Mouse (Mus musculus): ENCODE data around the gene Fam118a. TPM values are rescaled to one million over a fixed set of nuclear protein-coding genes. Genes with fewer than 3 reads are reported as not detected.
"Not testable (repeated sequence)": the region's sequence is repeated elsewhere in the genome, so short reads cannot be mapped to it uniquely, and the experiment has no call there.

Fam118a gene
- polyA plus RNA-seq, 1 experiment from 2014 or later, result 32.6 TPM

DNA sequence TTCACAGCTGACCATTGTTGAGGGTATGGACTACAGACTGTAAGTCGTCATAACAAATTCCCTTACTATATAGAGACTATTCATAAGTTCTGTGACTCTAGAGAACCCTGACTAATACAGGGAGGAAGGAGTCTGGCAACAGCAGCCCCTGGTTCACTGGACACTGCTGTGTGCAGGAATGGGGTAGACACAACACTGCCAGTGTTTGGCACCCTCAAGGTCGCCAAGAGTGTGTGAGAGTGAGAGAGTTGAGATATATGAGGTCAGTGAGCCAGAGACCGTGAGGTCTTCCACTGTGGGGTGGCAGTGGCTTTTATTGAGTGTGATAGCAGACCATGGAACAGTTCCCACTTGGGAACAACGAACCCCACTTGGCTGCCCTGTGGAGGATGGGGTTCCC is 2.6 kb upstream of the Fam118a start:
- Histone ChIP-seq H3K27me3 (replicated peaks; ENCODE audit: control insufficient read depth, insufficient read depth, low read length) (no peaks in the 10 kb centered on the region), H3K4me1 (replicated peaks; ENCODE audit: control insufficient read depth, insufficient read depth, low read length) (no peaks in the 10 kb centered on the region), H3K4me2 (ENCODE audit: low read length) (no peak overlapping the region), H3K27ac (ENCODE audit: low read depth) (no peak overlapping the region), H3K9me3 (ENCODE audit: control insufficient read depth, low read length) (no peaks in the 10 kb centered on the region), H3K9ac (ENCODE audit: low read length) (no peak overlapping the region), H3K4me3 (ENCODE audit: low read depth, low read length) (no peak overlapping the region), H3K36me3 (ENCODE audit: control insufficient read depth, insufficient read depth, low read length) (no peaks in the 10 kb centered on the region)
- no peak for DNase-seq (ENCODE audit: low spot score)
- ATAC-seq (replicated peaks; ENCODE audit: low FRiP score, low TSS enrichment, low read depth), result no peak
- whole genome bisulfite sequencing, result 76% methylated on average over 4 of the region's 4 CpGs

DNA sequence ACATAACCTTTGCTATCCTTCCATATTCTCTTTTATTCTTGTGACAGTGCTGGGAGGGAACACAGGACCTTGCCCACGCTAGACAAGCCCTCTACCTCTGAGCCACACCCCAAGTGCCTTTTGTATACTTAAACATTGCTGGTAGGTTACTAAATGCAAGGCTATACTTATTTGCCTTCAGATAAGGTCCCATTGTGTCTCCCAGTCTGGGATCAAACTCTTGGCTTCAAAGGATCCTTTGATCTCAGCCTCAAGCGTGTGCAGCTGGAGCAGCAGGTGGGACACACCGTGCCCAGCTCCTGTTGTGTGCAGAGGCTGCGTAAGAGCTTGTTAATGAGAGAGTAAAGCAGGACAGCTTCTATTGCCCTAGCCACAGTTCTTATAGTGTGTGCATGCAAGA is 1.0 kb upstream of the Fam118a start:
- no peak overlapping the region for H3K4me2 ChIP-seq (ENCODE audit: low read length)
- H3K36me3 ChIP-seq (ENCODE audit: control insufficient read depth, insufficient read depth, low read length), result no peaks in the 10 kb centered on the region
- ATAC-seq (replicated peaks; ENCODE audit: low FRiP score, low TSS enrichment, low read depth), result 0 out of 2 replicates have a peak, but pooled peaks have one; percentile 51
- H3K4me1 ChIP-seq (replicated peaks; ENCODE audit: control insufficient read depth, insufficient read depth, low read length), result no peaks in the 10 kb centered on the region
- peaks cover 4% of the 10 kb centered on the region; the same call in 1 of the 2 replicates for H3K9me3 ChIP-seq (ENCODE audit: control insufficient read depth, low read length)
- H3K9ac ChIP-seq (ENCODE audit: low read length), result no peak overlapping the region
- H3K4me3 ChIP-seq (ENCODE audit: low read depth, low read length), result no peak overlapping the region
- no peaks in the 10 kb centered on the region for H3K27me3 ChIP-seq (replicated peaks; ENCODE audit: control insufficient read depth, insufficient read depth, low read length)
- no peak overlapping the region for H3K27ac ChIP-seq (ENCODE audit: low read depth)
- 53% methylated on average over 4 of the region's 4 CpGs for WGBS
- no peak for DNase-seq (ENCODE audit: low spot score)

DNA sequence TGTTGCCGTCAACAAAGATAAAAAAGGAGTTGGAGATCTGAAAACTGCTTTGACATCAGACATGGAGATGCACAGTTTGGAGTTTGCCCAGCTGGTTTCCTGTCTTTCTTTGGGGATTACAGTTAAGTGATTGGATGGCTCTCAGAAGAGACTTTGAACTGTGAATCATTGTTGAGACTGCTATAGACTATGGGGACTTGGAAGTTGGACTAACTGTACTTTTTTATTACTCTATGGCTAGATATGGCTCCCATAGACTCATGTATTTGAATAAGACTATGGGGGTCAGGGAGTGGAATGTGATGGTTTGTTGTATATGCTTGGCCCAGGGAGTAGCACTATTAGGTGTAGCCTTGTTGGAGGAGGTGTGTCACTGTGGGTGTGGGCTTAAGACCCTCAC is 1.9 kb downstream of the Fam118a start:
- H3K4me2 ChIP-seq (ENCODE audit: low read length); H3K27ac ChIP-seq (ENCODE audit: low read depth); H3K4me1 ChIP-seq (replicated peaks; ENCODE audit: control insufficient read depth, insufficient read depth, low read length); ATAC-seq (replicated peaks; ENCODE audit: low FRiP score, low TSS enrichment, low read depth); DNase-seq (ENCODE audit: low spot score); H3K9me3 ChIP-seq (ENCODE audit: control insufficient read depth, low read length); H3K36me3 ChIP-seq (ENCODE audit: control insufficient read depth, insufficient read depth, low read length); H3K9ac ChIP-seq (ENCODE audit: low read length); H3K4me3 ChIP-seq (ENCODE audit: low read depth, low read length); H3K27me3 ChIP-seq (replicated peaks; ENCODE audit: control insufficient read depth, insufficient read depth, low read length): not testable (repeated sequence)
- 83% methylated on average over 1 of the region's 1 CpGs for WGBS

DNA sequence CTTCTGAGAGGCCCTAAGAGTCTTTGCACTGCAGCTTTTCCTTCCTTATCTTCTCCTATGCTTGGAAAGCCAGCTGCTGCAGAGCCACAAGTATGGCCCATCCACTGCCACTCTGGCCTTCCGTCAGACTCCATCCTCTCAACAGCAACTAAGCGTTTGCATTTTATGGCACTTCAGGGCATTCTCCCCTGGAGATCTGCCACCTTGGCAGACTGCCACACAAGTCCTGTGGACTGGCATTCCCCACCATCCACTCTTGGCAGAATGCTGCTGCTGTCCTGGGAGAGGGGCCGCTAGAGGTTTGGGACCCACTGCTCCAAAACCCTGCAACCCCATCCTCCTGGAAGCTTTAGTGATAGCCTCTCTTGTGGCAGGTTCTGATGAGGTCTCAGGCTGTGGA is 3.1 kb downstream of the Fam118a start:
- no peak overlapping the region for H3K4me3 ChIP-seq (ENCODE audit: low read depth, low read length)
- WGBS, result 69% methylated on average over 3 of the region's 3 CpGs
- ATAC-seq (replicated peaks; ENCODE audit: low FRiP score, low TSS enrichment, low read depth) (no peak), DNase-seq (ENCODE audit: low spot score) (no peak)
- no peaks in the 10 kb centered on the region for H3K36me3 ChIP-seq (ENCODE audit: control insufficient read depth, insufficient read depth, low read length)
- no peak overlapping the region for H3K9ac ChIP-seq (ENCODE audit: low read length)
- H3K27me3 ChIP-seq (replicated peaks; ENCODE audit: control insufficient read depth, insufficient read depth, low read length), result no peaks in the 10 kb centered on the region
- no peak overlapping the region for H3K4me2 ChIP-seq (ENCODE audit: low read length)
- peaks cover 6% of the 10 kb centered on the region for H3K4me1 ChIP-seq (replicated peaks; ENCODE audit: control insufficient read depth, insufficient read depth, low read length)
- no peak overlapping the region for H3K27ac ChIP-seq (ENCODE audit: low read depth)
- peaks cover 4% of the 10 kb centered on the region; the same call in 1 of the 2 replicates for H3K9me3 ChIP-seq (ENCODE audit: control insufficient read depth, low read length)

DNA sequence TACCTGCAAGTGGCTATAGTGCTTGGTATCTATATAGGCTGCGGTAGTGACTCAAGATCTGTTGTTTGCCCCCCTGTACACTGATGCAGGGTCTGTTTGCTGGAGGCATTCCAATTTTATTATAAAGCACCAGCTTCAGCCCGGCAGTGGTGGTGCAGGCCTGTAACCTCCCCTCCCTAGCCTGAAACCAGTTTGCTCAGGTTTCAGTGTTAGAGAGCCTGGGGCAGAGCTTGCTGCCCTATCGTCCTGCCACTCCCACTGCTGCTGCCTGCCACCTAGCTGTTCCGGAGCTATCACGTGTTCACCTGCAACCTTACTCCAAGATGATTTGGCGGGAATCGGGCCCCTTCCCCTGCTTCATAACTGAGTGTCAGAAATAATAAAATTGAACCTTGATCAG is 5.2 kb downstream of the Fam118a start:
- not testable (repeated sequence) for H3K27ac ChIP-seq (ENCODE audit: low read depth); H3K9ac ChIP-seq (ENCODE audit: low read length); H3K4me3 ChIP-seq (ENCODE audit: low read depth, low read length); H3K9me3 ChIP-seq (ENCODE audit: control insufficient read depth, low read length); ATAC-seq (replicated peaks; ENCODE audit: low FRiP score, low TSS enrichment, low read depth); H3K4me2 ChIP-seq (ENCODE audit: low read length); H3K36me3 ChIP-seq (ENCODE audit: control insufficient read depth, insufficient read depth, low read length); H3K27me3 ChIP-seq (replicated peaks; ENCODE audit: control insufficient read depth, insufficient read depth, low read length); DNase-seq (ENCODE audit: low spot score)
- peaks cover 14% of the 10 kb centered on the region for H3K4me1 ChIP-seq (replicated peaks; ENCODE audit: control insufficient read depth, insufficient read depth, low read length)
- 28% methylated on average over 7 of the region's 7 CpGs for WGBS

DNA sequence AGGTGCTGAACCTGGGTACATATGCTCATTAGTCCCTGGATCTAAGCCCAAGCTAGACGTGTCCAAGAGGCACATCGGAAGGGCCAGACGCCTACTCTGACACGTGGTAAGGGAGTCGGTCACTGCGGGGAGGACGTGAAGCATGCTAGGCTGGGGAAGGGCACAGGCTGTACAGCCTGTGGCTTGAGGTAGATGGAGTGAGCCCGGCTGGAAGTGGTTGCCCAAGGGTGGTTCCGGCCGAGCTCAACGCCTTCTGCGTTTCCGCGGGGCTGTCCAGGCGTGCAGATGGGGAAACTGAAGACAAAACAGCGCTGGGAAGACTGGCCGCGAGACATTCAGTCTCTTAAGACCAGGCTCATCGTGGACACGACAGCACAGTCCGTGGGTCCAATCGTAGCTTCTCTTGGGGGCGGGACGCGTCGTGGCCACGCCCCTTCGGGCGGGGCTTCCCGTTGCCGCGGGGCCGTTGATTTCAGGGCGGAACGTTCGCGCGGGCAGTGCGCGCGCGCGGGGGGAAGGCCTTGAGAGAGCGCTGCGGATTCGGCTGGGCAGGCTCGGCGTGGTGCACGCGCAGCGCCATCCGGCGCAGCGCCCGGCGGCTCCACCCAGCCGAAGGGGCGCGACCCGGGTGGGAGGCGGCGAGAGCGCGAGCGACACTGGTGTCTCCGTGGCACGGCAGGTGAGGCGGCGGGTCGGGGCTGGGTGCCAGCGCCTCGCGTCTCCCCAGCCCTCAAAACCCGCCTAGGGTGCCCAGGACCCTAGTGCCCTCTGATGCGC is 8.0 kb downstream of the Fam118a start:
- H3K36me3 ChIP-seq (ENCODE audit: control insufficient read depth, insufficient read depth, low read length), result no peaks in the 10 kb centered on the region
- peaks cover 17% of the 10 kb centered on the region for H3K4me1 ChIP-seq (replicated peaks; ENCODE audit: control insufficient read depth, insufficient read depth, low read length)
- H3K9me3 ChIP-seq (ENCODE audit: control insufficient read depth, low read length), result peaks cover 4% of the 10 kb centered on the region; the same call in 1 of the 2 replicates
- peak; percentile 93 for ATAC-seq (replicated peaks; ENCODE audit: low FRiP score, low TSS enrichment, low read depth)
- no peaks in the 10 kb centered on the region for H3K27me3 ChIP-seq (replicated peaks; ENCODE audit: control insufficient read depth, insufficient read depth, low read length)
- peak overlapping the region; percentile 80 for H3K9ac ChIP-seq (ENCODE audit: low read length)
- WGBS, result under 1% methylated on average over 66 of the region's 75 CpGs
- H3K4me2 ChIP-seq (ENCODE audit: low read length), result peak overlapping the region; percentile 90
- peak; percentile 99 for DNase-seq (ENCODE audit: low spot score)
- H3K27ac ChIP-seq (ENCODE audit: low read depth), result peak overlapping the region; percentile 80; the same call in 1 of the 2 replicates
- peak overlapping the region; percentile 72 for H3K4me3 ChIP-seq (ENCODE audit: low read depth, low read length)

DNA sequence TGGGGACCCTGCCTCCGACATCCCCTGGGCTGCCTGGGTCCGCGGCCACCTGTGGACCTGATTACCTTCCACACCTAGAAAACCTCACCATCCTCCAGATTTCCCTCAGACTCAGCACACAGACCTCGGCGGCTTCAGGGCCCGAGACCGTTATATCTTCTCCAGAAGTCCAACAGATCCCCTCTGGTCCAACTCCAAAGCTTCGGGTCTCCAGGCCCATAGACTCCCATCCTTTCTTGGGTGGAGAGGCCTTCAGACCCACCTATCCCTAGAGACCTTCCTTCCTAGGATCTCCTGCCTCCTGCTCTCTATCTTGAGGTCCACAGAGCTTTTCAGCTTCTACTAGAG is 8.6 kb downstream of the Fam118a start:
- 5% methylated on average over 8 of the region's 8 CpGs for WGBS
- Histone ChIP-seq H3K4me2 (ENCODE audit: low read length) (peak overlapping the region; percentile 90), H3K9ac (ENCODE audit: low read length) (peak overlapping the region; percentile 80), H3K4me3 (ENCODE audit: low read depth, low read length) (peak overlapping the region; percentile 72), H3K27me3 (replicated peaks; ENCODE audit: control insufficient read depth, insufficient read depth, low read length) (no peaks in the 10 kb centered on the region), H3K27ac (ENCODE audit: low read depth) (no peak overlapping the region), H3K9me3 (ENCODE audit: control insufficient read depth, low read length) (peaks cover 3% of the 10 kb centered on the region; the same call in 1 of the 2 replicates), H3K36me3 (ENCODE audit: control insufficient read depth, insufficient read depth, low read length) (no peaks in the 10 kb centered on the region), H3K4me1 (replicated peaks; ENCODE audit: control insufficient read depth, insufficient read depth, low read length) (peaks cover 21% of the 10 kb centered on the region)
- ATAC-seq (replicated peaks; ENCODE audit: low FRiP score, low TSS enrichment, low read depth), result no peak
- DNase-seq (ENCODE audit: low spot score), result no peak

DNA sequence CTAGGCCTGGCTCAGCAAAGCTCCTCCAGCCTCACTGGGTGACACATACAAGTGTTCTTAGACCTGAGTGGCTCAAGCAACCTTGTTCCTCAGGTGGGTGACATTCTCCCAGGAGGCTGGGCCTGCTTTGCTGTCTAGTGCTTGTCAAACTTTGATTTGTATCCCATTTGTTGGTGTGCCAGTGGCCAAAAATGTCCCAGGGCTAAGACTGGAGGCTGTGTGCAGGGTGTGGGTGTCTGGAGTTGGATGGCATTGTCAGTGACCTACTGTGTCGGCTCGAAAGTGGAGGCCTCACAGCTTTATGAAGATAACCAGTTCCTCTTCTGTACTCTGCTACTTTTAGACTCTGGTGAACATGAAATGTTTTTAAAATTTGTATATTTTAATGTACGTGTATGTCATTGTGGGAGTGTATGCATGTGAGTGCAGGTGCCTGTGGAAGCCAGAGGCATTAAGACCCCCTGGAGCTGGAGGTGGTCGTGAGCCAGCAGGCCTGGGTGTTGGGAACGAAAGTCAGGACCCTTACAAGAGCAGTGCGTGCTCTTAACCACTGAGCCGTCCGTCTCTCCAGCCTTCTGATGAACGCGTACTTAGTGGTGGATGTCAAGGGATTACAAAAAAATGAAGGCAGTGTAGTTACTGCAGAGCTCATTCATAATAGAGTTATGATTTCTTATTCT is 12.9 kb downstream of the Fam118a start:
- no peaks in the 10 kb centered on the region for H3K9me3 ChIP-seq (ENCODE audit: control insufficient read depth, low read length)
- 72% methylated on average over 10 of the region's 10 CpGs for WGBS
- peaks cover 14% of the 10 kb centered on the region for H3K36me3 ChIP-seq (ENCODE audit: control insufficient read depth, insufficient read depth, low read length)
- no peaks in the 10 kb centered on the region for H3K27me3 ChIP-seq (replicated peaks; ENCODE audit: control insufficient read depth, insufficient read depth, low read length)
- peaks cover 25% of the 10 kb centered on the region for H3K4me1 ChIP-seq (replicated peaks; ENCODE audit: control insufficient read depth, insufficient read depth, low read length)
- H3K9ac ChIP-seq (ENCODE audit: low read length), result no peak overlapping the region
- H3K4me3 ChIP-seq (ENCODE audit: low read depth, low read length), result no peak overlapping the region
- ATAC-seq (replicated peaks; ENCODE audit: low FRiP score, low TSS enrichment, low read depth), result no peak
- H3K4me2 ChIP-seq (ENCODE audit: low read length), result peak overlapping the region; percentile 20; the same call in 1 of the 2 replicates
- H3K27ac ChIP-seq (ENCODE audit: low read depth), result peak overlapping the region; percentile 94
- DNase-seq (ENCODE audit: low spot score), result no peak

All from intestine, embryonic 14.5 days (tissue).